Mouse (Mus musculus) lung, postnatal 25 days (tissue): Measurements from ENCODE around the gene Gm28035.
A peak's percentile ranks its signal among the peaks of the same experiment; 100 is the strongest.

Experiments used
- DNase-seq: peaks from one replicate; pipeline ENCODE4 v3.0.0; 2022; ENCODE audit warnings: low spot score

The Gm28035 gene

GRCm38 (mm10) chr2:30240267-30240666, at the start of gene Gm28035:
Gm28035 (plus strand) TSS chr2:30240567.
- DNase-seq, result no peak

GRCm38 (mm10) chr2:30191790-30192580, 48.4 kb upstream of the Gm28035 start:
- DNase-seq, result no peak

GRCm38 (mm10) chr2:30194656-30195055, 45.7 kb upstream of the Gm28035 start:
- DNase-seq, result no peak

GRCm38 (mm10) chr2:30198021-30198420, 42.3 kb upstream of the Gm28035 start:
- no peak for DNase-seq

- peak; percentile 50 for DNase-seq
Measured at GRCm38 (mm10) chr2:30199984-30200383, 40.4 kb upstream of the Gm28035 start.

DNA sequence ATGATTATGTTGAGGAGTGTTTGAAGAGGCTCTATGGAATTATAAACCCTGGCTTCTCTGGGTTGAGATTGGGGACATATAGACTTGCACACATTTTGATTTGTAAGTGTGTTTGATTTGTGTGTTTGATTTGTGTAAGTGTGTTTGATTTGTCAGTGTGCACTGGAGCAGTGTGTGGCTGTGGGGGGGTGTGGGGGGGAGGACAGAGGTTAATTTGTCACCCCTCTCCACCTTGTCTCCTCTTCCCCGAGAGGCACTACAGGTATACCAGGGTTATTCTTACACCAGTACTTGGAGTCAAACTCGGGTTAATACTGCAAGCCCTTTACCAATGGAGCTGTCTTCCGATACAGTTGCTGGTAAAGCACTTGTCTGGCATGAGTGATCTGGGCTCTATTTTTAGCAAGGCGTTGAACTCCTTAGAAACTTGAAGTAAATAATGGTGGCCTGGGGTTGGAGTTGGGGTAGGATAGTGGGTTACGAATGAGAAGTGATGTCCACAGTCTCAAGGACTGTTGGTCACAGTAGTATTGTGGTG, 39.9 kb upstream of the Gm28035 start:
- no peak for DNase-seq

DNA sequence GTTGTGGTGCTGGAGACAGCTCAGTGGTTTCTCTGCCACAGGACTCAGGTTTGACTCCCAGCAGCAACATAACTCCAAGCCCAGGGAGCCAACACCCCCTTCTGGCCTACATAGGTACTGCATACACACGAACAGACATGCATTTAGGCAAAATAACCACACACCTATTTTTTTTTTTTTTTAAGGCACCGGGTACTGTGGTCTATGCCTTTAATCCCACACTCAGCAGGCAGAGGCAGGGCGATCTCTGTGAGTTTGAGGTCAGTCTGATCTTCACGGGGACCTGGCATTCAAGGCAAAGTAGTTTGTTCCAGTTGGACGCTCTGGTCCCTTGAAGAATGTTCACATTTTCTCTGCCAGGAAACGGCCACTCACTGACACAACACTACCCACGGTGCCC, 36.9 kb upstream of the Gm28035 start:
- DNase-seq, result no peak

- peak; percentile 62 for DNase-seq
Measured at GRCm38 (mm10) chr2:30205255-30205628, 35.1 kb upstream of the Gm28035 start.

DNA sequence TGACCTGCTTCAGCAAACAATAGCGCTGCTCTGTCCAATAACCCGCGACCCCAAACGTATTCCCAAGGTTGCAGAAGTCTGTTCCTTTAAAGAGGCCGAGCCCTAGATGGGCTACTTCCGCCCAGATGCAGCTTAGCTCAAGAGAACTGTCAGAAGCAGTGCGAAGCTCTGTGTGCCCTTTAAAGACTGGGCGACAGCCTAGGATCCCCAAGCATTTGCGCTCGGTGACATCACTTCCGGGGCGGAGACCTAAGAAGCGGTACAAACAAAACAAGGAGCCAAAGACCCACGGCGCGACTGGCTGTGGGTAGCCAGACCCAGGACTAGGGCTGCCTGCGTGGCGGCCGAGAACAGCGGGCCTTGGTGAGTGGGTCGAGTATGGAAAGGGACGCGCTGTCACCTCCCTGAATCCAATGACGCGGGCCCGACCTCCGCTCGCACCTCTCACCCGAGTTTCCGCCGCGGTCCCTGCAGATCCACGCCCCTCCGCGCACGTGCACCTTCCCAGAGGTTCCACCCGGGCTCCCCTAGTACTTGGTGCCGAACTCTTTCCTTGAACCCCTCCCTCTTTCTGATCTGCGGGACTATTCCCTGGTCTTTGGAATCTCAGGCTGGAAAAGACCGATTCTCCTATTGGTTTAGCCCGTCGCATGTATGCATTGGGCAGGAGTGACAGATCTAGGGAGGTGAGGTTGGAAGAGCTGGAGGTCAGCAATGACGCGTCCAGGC, 34.6 kb upstream of the Gm28035 start, which contains the start of gene Kyat1:
Gene Kyat1 (minus strand): TSS at position 219 of the 729 bp plus-strand sequence.
- DNase-seq, result peak; percentile 96

GRCm38 (mm10) chr2:30207401-30207800, 33.0 kb upstream of the Gm28035 start:
- no peak for DNase-seq

DNA sequence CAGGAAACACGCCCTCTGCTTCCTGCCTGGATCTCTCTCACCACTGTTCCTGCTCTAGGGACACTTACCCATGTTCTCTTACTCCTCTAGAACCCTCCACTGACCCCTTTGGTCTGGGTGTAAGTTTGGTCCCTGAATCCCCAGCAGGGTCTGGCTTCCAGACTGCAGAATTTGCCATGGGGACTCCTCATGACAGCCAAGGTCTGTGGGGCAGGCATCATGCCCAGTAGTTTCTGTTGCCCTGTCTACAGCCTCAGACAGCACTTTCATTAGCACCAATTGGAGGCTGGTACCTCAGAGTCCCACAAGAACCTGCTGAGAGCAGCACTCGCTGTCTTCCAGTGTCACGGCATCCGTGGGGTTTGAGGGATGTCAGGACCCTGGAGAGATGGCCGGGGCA, 32.5 kb upstream of the Gm28035 start:
- no peak for DNase-seq

DNA sequence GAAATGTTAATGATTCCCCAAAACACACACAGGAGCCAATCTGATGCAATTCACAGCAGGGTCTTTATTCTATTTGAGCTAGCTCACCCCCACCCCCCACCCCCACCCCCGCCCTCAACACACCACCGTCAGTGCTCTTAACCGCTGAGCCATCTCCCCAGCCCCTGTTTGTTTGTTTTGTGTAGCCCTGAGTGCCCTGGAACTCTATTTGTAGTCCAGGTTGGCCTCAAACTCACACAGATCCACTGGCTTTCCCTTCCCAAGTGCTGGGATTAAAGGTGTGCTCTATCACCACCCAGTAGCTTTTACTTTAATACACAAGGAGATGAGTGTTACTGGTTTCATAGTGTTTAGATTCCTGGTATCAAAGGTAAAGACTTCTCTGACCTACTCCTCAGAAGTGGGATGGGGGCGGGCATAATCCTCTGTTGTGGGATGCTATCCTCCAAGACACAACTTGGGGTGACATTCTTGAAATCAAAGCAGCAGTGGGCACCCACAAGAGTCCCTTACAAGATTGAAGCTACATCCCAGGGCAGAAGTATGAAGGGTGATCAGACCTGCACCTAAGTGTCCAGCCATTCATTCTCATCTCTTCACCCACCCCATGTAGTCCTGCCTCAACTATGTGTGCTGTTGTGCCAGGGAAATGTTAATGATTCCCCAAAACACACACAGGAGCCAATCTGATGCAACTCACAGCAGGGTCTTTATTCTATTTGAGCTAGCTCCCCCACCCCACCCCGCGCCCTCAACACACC, 28.8 kb upstream of the Gm28035 start:
- DNase-seq, result no peak

DNA sequence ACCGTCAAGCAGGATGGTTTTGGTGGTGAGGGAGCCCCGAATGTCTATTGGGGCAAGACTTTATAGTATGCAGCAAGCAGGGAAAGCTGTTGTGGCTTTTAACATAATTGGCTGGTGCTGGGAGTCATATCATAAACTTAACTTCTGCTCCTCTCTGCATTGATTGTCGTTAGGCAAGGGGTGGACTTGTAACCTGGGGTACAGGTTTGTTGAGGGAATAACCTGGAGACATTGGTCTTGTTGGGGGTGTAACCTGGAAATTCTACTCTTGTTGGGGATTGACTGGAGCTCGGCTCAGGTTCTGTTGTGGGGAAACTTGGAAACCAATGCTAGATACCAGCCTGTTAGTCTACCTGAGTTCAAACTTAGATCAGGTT, 28.2 kb upstream of the Gm28035 start:
- DNase-seq, result no peak

DNA sequence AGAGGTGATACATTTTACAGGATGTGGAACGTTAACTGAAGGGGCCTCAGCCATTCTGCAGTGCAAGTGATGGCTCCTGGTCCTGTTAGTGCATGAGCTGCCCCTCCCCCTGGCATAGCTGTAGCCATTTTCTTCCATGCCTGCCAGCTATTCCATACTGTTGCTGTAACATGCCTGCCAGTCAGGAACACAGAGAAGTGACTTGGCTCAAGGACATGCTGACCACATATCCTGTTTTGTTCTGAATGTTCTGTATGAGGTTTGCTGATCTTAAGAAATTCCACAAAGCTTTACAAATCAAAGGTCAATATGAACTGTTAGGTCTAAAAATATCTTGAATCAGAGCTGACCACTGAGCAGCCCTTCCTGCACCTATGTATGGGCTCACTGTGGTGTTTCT, 27.4 kb upstream of the Gm28035 start:
- DNase-seq, result no peak

GRCm38 (mm10) chr2:30214745-30215144, 25.6 kb upstream of the Gm28035 start:
- DNase-seq, result peak; percentile 43

- DNase-seq, result peak; percentile 50
Measured at GRCm38 (mm10) chr2:30215493-30215892, 24.9 kb upstream of the Gm28035 start.

DNA sequence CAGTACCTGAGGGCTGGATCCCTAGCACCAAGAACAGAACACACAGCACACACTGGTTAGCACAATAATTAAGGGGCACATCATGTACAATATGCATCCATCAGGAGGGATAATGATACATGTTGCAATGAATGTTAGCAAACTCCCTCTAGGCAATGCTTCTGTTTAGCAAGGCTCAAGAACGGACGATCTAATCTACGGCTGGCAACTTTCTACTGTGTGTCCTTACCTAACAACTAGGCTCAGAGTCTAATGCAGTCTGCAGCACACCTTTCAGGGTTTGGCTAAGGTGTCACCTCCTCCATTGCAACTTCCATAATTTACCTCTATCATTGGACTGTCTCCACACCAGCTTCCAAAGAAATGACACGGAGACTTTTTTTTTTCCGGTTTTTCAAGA, 24.1 kb upstream of the Gm28035 start:
- DNase-seq, result no peak

GRCm38 (mm10) chr2:30235593-30235992, 4.8 kb upstream of the Gm28035 start:
- no peak for DNase-seq

- no peak for DNase-seq
Measured at GRCm38 (mm10) chr2:30236426-30237198, 3.8 kb upstream of the Gm28035 start.

DNA sequence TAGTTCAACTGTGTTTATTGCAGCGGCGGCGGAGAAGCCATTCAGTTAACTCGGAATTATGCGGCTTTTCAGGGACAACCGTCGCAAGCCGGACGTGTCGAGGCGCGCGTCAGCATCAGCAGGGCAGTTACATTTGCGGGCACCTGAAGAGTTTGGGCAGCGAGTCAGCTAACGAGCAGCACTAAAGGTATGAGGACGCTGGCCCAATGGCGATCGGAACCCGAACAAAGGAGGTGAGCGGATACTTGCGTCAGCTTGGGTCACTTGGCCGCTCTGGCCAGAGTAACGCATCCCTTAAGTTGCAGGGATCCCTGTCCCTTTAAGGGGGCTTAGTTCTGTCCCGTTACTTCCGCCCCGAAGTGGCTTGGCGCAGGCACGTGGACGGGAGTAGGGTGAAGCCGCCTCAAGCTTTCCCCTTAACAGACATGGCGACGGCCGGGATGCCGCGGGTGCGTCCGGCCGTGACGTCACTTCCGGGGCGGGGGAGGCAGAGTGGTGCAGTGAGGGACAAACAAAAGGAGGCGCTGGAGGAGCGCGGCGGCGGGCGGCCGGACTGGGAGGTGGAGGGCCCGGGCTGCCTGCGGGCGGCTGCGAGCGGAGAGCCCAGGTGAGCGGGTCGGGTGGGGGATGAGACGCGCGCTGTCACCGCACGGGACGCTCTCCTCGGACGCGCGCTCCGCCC, 3.0 kb upstream of the Gm28035 start, which contains the start of gene Lrrc8a:
Gene Lrrc8a (plus strand): TSS at position 517 of the 682 bp plus-strand sequence.
- peak; percentile 100 for DNase-seq

DNA sequence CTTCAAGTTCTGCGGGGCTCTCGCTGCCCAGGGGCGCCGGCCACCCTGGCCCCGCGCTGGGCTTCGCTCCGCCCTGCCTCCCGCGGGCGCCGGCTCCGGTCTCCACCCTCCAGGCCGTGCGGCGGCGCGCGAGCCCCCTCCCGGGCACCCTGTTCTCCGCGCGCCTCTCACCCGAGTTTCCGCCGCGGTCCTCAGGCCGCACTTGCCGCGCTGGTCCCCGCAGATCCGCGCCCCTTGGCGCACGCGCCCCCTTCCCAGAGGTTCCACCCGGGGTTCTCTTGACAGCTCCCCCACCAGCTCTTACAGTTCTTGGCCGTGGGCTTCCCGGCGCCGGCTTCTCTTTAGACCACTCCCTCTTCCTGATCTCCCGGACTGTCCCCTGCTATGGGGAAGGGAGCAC, 2.5 kb upstream of the Gm28035 start:
- peak; percentile 71 for DNase-seq
